Mouse (Mus musculus) brain, embryonic 14.5 days (tissue): ENCODE results near the gene Tmem30c.

ENCODE experiments used
- CTCF ChIP-seq: fragments of 200-500 bp; IDR thresholded peaks from 2 replicates; pipeline ENCODE4 v1.5.1; 2012; ENCODE audit warnings: inconsistent platforms, mild to moderate bottlenecking, moderate library complexity, borderline replicate concordance; ENCODE audit not compliant: insufficient read depth, insufficient read length; ENCODE audit errors: extremely low read depth
- POLR2A ChIP-seq: fragments of 200-500 bp; IDR thresholded peaks from 2 replicates; pipeline ENCODE4 v1.6.1; 2012; ENCODE audit warnings: mild to moderate bottlenecking, inconsistent platforms, borderline replicate concordance; ENCODE audit not compliant: poor library complexity, insufficient read depth, insufficient read length, severe bottlenecking; ENCODE audit errors: extremely low read depth

DNA sequence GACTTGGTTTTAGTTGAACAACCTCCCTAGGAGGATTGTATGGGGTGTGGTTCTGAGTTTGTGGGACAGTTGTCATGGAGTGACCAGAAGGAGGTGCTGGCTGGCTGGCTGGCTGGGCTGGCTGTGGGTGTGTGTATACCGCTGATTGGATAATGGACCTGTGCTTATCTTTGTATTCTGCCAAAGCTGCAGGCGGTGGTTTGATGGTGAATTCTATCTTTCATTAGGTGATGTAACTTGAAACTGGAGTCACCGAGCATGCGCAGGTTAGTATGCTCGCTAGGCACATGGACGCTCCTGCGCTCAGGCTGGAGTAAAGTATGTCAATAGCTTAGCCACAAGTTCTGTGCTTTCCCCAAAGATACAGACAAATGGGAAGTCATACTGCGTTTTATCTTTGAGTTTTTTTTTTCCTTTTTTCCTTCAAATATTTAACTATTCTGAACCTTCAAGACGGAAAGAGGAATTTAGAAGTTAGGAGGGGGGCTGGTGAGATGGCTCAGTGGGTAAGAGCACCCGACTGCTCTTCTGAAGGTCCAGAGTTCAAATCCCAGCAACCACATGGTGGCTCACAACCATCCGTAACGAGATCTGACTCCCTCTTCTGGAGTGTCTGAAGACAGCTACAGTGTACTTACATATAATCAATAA, 13.6 kb downstream of the Tmem30c start:
- no peak for TF ChIP-seq CTCF
- TF ChIP-seq POLR2A: no peak
